Mouse (Mus musculus): ENCODE data around the gene Zswim3.

Zswim3 gene

DNA sequence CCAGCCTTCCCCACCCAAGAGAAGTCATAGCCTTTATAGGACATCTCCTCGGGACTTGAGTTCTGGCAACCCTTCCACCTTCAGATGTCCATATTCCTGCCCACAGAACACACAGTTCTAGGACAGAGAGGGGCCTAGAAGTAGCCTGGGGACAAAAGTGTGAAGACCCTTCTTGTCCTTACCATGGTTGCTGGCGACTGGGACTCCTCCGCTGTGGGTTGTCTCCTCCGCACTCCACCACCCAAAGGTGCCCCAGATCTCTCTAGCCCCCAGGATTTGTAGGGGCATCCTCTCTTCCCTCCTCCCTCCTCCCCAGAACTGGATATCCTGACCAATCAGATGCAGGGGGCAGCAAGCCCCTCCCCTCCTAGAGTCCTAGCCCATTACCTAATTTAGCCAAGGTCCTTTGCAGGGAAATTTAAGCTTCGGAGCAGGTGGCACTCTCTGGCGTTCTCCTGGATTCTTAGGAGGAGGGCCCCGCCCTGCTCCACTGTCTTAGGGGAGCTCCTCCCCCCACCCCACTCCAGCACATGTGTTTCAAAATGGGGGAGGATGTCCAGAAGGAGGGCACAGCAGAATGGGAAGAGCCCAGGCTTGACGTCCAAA, 25.3 kb upstream of the Zswim3 start, which contains the start of gene Tnnc2:
Gene Tnnc2, minus strand, starts transcription at position 487 of the 606 bp plus-strand sequence.
- DNase-seq (ENCODE audit: low read depth, low spot score) = no peak

DNA sequence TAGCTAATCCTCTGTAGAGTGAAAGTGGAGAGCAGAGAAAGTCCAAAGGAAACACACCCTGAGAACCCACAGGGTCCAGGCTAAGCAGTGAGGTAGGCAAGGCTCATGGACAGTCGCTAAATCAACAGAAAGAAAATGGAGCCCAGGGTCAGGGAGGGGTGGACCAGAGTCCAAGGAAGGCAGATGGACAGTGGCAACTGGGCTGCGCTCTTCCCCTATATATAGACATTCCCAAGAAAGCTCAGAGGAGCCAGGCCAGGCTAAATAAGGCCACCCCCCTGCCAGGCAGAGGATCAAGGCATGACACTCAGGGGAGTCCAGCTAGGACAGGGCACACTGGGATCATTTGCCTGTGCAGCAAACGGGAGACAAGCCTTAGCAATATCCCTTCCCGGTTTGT, 23.0 kb upstream of the Zswim3 start:
- DNase-seq (ENCODE audit: low read depth, low spot score) = no peak

DNA sequence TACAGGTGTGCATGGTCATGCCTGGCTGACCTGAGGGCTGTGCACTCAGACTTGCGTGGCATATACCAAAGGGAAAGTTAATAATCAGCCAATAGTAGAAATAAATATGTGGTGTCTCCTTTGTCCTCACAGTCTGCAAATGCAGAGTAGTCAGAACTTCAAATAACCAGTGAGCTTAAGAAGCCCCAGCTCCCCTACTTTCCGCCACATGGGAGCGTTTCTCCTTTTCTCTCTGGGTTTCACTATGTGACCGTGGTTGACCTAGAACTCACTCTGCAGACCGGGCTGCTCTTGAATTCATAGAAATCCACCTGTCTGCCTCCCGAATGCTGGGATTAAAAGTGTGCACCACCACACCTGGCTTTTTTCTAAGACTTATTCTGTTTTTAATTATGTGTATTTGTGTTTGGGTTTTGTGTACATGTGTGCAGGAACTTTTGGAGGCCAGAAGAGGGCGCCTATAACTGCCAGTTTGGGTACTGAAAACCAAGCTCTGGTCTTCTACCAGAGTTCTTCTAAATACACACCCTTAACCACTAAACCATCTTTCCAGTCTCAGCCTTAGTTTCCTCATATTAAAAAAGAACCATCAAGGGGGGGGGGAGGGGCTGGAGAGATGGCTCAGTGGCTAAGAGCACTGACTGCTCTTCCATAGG, 20.8 kb upstream of the Zswim3 start:
- peak; percentile 32 for DNase-seq (ENCODE audit: low read depth, low spot score)

DNA sequence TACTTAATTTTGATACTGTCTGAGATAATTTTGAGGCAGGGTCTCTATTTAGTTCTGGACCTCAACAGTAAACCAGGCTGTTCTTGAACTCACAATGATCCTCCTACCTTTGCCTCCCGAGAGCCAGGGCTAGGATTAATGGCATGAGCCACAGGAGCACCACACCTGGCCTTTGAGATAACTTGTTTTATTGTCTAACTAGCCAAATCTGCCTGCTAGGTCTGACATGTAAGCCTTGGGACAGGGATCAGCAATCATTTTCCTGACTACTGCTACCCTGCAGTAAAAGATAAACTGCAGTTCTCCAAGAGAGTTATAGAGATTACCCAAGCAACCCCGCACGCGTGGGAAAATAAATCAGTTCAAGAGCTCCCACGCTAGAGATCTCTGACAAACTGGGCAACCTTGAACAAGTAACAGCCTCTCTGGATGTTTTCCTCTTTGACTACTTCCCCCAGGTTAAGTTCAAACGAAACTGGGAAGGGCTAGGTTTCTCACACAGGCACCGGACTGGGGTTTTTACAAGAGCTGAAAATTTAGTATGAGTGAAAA, 20.0 kb upstream of the Zswim3 start:
- DNase-seq (ENCODE audit: low read depth, low spot score) = no peak

DNA sequence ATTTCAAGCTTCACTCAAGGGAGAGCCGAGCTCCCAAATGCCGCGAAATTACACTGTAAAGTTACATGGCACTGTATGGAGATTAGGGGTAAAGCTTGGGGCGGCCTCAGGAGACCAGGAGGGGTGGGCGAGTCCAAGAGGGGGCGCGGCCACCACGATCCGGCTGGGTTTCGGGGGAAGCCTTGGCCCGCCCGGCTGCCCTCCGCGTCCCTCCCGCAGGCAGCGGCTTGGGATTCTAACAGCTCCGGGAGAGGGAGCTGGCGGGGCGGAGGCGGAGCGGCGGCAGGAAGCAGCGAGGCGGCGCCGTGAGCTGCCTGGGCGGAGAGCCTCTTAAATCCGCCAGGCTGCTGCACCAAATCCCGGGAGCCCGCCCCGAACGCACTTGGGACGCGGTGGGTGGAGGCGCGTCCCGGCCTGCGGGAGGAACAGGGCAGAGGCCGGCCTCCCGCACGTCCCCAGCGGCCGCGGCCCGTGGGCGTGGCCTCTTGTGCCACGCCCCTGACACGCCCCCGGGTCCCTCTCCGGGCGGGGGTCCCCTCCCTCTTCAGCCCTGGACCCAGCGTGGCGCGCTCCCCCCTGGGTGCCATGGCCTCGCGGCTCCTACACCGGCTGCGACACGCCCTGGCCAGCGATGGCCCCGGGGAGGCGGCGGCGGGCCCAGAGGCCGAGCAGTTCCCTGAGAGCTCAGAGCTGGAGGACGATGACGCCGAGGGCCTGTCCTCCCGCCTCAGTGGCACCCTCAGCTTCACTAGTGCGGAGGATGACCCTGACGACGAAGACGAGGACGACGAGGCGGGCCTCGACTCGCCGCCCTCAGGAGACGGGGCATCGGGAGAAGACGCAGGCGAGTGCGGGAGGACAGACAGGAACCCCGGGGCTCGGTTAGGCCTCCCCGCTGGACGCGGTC, 19.2 kb upstream of the Zswim3 start, which contains the start of gene Snx21:
Gene Snx21, plus strand, starts transcription at position 343 of the 907 bp plus-strand sequence.
- peak; percentile 85 for DNase-seq (ENCODE audit: low read depth, low spot score)

DNA sequence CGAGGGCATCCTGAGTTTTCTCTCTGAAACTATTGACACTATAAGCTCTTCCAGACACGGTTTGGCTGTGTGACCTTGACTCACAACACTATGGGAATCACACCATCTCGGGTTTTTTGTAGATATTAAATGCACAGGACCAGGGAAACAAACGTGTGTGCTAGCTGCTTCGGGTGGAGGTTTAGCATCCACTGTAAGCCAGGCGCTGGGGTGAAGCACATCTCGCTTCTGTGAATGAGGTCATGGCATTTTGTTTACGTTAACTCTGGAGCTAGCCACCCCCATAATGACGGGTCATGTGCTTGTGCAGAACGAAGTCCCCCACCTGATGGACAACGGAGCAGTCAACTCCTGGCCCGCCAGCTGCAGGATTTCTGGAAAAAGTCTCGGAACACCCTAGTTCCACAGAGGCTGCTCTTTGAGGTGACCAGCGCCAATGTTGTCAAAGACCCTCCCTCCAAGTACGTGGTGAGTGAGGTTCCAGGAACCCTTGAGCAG, 18.5 kb upstream of the Zswim3 start:
- no peak for DNase-seq (ENCODE audit: low read depth, low spot score)

DNA sequence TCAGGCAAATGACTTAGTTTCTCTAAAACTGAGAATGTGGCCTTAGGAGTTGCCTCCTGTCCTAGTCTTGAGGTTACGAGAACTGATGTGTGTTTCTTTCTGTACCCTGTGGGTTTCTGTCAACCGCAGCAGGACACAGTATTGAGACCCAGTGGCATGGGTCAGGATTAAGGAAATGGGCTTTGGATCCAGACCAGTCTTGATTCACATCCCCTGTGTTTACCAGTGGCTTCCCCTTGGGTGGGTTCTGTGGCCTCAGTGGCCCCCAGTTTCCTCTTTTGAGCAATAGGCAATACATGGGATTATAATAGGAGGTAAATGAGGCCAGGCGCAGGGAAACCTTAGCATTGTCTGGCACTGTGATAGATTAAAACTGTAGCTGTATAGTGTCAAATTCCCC, 17.9 kb upstream of the Zswim3 start:
- DNase-seq (ENCODE audit: low read depth, low spot score) = no peak

DNA sequence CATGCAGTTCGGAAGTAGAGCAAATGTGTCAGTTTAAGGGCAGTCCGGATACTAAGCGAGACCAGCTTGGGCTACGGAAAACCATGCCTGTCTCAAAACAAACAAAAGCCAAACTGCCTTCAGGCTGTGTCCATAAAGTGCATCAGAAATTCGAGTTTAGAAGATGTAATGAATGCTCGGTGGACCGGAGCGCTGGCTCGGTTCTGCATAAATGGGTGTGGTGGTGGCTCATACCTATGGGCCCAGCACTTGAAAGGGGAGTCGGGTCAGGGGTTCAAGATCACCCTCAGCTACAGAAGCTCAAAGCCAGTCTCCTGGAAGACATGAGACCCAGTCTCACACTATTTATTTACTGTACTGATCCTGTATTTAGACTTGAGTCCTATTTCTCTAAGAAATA, 17.1 kb upstream of the Zswim3 start:
- no peak for DNase-seq (ENCODE audit: low read depth, low spot score)

DNA sequence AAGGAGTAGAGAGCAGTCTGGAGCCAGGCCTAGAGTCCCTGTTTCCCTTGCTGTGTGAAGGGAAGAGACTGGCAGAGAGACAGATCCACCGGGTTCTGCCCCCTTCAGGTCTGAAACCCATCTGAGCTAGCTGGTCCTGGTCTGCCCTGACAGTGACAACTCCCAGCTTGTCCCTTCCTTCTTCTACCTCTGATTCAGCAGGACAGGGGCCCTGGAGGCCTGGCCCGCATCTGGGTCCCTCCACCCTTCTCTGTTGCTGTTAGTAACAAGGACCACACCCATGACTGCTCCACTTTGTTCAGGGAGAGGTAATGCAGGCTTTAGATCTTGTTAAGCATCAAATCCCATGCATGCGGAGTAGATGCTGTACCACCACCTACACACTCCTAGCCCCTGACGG, 16.5 kb upstream of the Zswim3 start:
- no peak for DNase-seq (ENCODE audit: low read depth, low spot score)

DNA sequence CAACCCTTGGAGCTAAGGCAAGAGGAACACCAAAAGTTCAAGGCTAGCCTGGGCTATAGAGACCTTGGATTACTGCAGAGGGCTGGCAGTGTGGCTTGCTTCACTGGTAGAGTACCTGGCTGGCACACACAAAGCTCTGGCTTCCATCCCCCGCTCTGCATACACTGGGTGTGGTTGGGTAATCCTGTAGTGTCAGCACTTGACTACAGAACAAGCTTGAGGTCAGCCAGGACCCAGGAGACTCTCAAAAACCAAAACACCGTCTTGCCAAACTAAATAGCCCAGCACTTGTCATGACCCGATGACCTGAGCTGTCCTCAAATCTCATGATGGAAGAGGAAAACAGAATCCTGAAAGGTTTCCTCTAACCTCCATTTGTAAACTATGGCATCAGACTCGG, 14.4 kb upstream of the Zswim3 start:
- DNase-seq (ENCODE audit: low read depth, low spot score) = no peak

DNA sequence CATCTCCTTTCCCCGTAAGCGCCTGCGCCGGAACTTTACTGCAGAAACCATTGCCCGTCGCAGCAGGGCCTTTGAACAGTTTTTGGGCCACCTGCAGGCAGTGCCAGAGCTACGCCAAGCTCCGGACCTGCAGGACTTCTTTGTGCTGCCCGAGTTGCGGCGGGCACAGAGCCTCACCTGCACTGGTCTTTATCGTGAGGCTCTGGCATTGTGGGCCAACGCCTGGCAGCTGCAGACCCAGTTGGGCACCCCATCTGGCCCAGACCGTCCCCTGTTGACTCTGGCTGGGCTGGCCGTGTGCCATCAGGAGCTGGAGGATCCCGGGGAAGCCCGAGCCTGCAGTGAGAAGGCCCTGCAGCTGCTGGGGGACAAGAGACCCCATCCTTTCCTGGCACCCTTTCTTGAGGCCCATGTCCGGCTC, 13.0 kb upstream of the Zswim3 start:
- DNase-seq (ENCODE audit: low read depth, low spot score) = no peak

DNA sequence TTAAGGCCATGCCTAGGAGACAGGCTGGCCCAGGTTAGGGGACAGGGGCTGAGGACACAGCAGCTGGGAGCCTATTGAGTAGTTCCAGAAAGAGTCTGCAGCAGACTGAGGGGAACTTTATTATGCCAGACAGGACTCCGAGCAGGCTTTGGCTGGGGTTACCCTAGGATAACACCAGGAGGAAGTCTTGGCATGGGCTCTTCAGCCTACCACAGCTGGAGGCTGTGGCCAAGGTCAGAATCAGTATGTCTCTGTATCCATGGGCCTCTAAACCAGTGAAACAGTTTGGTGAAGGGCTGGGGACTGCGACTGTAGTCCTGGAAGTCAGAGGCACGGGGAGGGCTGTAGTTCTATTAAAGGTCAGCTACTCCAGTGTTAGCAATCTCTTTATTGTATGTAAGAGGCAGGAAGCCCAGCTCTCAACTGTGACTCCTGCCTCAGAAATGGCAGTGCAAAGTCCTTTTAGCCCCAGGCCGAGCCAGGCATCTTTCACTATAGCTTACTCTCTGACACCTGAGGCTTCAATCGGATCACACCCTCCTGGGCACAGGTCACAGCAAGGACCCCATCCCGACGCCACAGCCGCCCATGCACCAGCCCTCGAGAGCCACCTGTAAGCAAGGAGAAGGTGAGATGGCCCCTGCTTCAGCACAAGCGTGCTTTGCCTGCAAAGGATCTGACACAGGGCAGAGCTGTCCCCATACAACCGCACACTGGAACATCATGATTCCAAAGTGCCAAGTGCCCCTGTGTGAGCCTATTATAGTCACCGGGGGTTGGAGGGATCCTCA, 12.3 kb upstream of the Zswim3 start:
- DNase-seq (ENCODE audit: low read depth, low spot score) = no peak

DNA sequence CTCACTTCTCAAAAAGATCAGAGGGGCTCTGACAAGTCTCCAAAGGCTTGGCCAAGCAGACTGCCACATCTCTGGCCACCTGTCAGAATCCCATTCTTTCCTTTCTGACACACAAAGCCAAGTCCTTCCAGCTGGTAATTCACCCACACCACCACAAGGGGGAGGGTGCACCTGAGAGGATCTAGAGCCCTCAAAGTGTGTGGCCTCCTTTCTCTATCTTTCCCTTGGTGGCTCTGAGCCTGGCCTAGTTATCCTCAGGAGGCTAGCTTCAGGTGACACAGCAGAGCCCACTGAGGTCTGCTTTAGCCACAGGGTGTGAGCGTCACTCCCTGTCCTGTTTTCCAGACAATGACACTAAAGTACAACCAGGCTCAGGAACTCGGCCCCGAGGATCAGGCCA, 11.7 kb upstream of the Zswim3 start:
- DNase-seq (ENCODE audit: low read depth, low spot score) = peak; percentile 58

DNA sequence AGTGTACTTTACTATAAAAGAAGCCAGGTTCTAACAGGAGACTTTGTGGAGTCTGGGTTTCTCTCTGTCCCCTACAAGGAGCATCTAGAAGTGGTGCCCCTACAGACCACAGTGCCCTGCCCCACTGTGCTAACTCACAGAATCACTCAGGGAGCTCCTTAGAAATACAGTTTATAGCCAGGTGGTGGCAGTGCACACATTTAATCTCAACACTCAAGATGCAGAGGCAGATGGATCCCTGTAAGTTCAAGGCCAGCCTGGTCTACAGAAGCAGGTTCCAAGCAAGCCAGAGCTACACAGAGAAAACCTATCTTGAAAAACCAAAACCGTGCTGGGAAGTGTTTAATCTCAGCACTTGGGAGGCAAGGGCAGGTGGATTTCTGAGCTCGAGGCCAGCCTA, 11.1 kb upstream of the Zswim3 start:
- DNase-seq (ENCODE audit: low read depth, low spot score) = peak; percentile 42

DNA sequence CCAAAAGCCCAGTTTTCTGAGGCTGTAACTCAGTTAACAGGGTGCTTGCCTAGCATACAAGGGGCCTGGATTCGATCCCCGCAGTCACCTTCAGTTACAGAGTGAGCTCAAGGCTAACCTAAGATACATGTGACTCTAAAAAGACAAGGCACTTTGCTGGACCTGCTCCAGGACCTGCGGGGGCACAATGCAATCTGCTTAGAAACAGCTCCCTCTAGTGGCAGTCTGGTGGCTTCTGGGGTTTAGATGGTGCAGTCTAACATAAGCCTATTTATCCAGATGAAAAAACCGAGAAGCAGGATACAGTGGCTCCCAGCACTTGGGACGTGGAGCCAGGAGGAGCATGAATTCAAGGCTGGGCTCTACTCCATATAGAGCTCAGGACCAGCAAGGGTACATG, 10.6 kb upstream of the Zswim3 start:
- DNase-seq (ENCODE audit: low read depth, low spot score) = peak; percentile 82

DNA sequence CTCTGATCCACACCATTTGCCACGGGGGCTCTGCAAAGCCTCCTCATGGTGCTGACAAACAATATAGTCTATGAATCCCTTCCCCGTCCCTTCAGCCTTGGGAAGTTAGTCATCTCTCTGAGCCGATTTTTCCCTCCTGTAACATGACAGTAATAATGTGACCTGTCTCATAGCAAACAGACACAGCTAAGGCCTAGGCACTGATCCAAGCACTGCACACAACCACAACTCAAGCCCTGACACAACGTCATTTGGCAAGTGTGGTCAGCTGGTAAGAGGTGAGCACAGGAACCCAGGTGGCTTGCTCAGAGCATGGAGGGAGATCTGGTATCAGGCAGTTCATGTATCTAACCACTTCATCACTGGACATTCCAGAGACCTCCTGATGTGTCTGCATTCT, 9.0 kb upstream of the Zswim3 start:
- no peak for DNase-seq (ENCODE audit: low read depth, low spot score)

DNA sequence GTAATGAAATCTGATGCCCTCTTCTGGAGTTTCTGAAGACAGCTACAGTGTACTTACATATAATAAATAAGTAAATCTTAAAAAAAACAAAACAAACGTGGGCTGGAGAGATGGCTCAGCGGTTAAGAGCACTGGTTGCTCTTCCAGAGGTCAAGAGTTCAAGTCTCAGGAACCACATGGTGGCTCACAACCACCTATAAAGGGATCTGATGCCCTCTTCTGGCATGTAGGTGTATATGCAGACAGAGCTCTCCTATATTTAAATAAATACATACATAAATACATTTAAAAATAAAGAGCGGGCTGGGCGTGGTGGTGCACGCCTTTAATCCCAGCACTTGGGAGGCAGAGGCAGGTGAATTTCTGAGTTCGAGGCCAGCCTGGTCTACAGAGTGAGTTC, 6.3 kb upstream of the Zswim3 start:
- DNase-seq (ENCODE audit: low read depth, low spot score) = peak; percentile 49

DNA sequence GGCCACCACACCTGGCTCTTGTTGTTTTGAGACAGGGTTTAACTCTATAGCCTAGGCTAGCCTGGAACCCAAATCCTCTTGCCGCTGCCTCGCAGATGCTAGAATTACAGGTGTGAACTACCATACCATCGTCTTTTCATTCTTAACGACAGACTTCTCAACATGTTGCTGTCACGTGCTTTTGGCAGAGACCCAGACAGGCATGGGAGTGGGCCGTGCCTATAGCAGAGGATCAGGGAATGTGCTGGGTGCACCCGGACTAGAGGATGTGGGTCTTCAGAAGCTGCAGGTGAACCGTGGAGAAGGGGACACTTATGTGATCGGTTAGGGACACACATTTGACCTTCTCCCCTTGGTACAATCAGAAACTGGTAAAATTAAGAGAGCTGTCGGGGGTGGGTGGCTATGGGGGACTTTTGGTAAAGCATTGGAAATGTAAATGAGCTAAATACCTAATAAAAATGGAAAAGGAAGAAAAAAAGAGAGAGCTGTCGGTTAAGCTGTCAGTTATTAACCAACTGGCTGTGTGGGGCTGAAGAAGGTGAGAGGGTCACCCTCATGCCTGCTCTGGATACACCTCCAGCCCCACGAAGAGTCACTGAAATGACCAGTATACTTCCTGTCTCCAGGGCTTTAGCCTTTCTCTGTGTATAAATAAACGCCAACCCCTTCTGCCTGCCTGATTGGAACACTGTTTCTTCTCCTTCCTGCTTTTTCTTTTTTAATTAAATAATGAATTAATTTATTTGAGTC, 4.5 kb upstream of the Zswim3 start:
- DNase-seq (ENCODE audit: low read depth, low spot score) = no peak

DNA sequence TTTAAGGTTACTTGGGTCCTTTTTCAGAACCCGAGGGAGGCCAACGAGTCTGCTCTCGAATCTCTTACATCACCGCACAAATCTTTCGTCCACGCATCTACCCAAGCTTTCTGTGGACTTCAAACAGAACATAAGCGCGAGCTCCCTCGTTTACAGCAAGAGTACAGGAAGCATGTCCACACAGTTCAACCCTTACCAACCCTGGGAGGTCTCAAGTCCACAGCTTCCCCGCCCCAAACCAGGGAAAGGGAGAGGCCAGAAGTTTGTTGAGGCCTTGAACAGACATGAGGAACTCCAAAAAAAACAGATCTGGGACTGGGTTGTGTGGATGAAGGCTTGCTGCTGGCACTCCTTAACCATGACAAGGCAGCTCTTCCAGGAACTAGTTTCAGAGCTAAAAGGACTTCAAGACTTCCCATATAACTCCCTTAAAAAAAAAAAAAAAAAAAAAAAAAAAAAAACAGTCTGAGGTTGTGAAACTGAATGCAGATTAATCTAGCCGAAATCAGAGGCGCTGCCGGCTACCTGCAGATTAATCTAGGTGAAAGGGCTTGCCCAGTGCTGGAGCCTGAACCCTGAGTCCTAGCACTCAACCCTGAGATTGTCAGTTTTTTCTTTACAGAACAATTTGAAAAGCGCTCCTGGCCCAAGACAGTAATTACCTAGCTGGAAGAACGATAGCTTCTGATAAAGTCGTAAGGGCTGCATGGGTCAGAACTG, 1.5 kb upstream of the Zswim3 start:
- no peak for DNase-seq (ENCODE audit: low read depth, low spot score)

DNA sequence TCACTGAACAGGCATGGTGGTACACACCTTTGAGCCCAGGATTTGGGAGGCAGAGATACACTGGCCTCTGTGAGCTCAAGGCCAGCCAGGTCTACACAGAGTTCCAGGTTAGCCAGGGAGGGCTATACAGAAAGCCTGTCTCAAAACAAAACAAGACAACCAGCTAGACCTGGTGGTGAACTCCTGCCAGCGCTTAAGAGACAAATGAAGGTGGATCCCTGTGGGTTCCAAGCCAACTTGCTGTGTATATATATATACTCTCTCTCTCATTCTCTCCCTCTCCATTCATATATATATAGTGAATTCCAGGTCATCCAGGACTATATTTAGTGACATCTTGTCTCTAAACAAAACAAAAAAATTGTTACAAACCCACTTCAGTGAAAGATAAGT, 981 bp upstream of the Zswim3 start:
- no peak for DNase-seq (ENCODE audit: low read depth, low spot score)

All from CD4-positive helper T cell, adult 2 months (primary cell).